Mouse (Mus musculus) skeletal muscle tissue, postnatal 0 days (tissue): ENCODE data around the gene 4933403O08Rik. TPM values are rescaled to one million over a fixed set of nuclear protein-coding genes. Genes with fewer than 3 reads are reported as not detected.

Experiments
- polyA plus RNA-seq: library from polyadenylated mRNA; unstranded; fragments of >200 nt; fragmentation: Nextera tagmentation; extraction: Ambion mirVana; gene quantifications from 2 replicates; pipeline ENCODE4 v1.2.1, GENCODE M21; 2015

The 4933403O08Rik gene
- 0.40 and 0.68 TPM in 2 replicates for polyA plus RNA-seq

GRCm38 (mm10) chrX:112238749-112239148 lies at the start of gene 4933403O08Rik:
TSS of gene 4933403O08Rik (plus strand) at chrX:112239049.

Other genes starting within 250 kb of the 4933403O08Rik start
- gene Tex16, start 228.0 kb upstream of the 4933403O08Rik start, polyA plus RNA-seq, result 3.8 and 6.9 TPM in 2 replicates
- gene Apool, start 72.3 kb downstream of the 4933403O08Rik start, polyA plus RNA-seq, result 130 and 142 TPM in 2 replicates
- gene Satl1, start 167.7 kb downstream of the 4933403O08Rik start, polyA plus RNA-seq, result not detected in 2 replicates